Mouse (Mus musculus): Measurements from ENCODE around the gene Nck2. TPM values are rescaled to one million over a fixed set of nuclear protein-coding genes. Genes with fewer than 3 reads are reported as not detected.
A peak's percentile ranks its signal among the peaks of the same experiment; 100 is the strongest.

Nck2 gene
- polyA plus RNA-seq, 1 experiment, result 106 TPM

DNA sequence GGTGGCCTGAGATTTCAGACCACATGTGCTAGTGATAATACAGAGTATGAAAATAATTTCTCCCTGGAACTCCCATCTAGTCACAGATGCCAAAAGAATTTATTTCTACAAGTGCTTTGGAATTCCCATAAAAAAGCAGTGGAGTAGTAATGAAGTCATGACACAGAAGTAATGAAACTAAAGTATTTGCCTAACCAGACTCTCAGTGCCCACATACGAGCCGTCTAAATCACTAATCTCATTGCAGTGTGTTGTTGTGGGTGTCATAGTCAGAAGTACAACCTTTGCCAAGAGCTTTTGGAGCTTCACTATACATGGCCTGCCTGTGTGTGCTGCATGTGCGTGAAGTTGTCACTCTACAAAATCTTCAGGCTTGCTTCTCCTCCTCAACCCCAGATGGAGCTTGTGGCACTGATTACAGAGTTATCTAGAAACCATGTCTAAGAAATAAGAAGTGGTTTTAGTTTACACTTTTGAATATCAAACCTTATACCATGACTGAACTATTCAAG, 130.5 kb downstream of the Nck2 start:
- DNase-seq, result no peak
- no peak for TF ChIP-seq CTCF (IDR thresholded peaks at IDR 0.05; ENCODE audit: borderline replicate concordance, control insufficient read depth, extremely low read depth, insufficient read depth, low read length, poor library complexity)
- Histone ChIP-seq H3K27ac (ENCODE audit: control insufficient read depth, insufficient read depth, low read length) (no peak overlapping the region), H3K4me3 (ENCODE audit: control insufficient read depth, insufficient read depth, low read length) (no peak overlapping the region), H3K36me3 (ENCODE audit: control insufficient read depth, insufficient read depth, low read length) (peaks cover 11% of the 10 kb centered on the region; the same call in 1 of the 2 replicates), H3K27me3 (ENCODE audit: control insufficient read depth, insufficient read depth, low read length) (no peaks in the 10 kb centered on the region), H3K4me1 (replicated peaks; ENCODE audit: control insufficient read depth, insufficient read depth, low read length) (no peaks in the 10 kb centered on the region)
- WGBS, result 95% methylated on average over 3 of the region's 3 CpGs

- Histone ChIP-seq H3K4me1 (replicated peaks; ENCODE audit: control insufficient read depth, insufficient read depth, low read length) (no peaks in the 10 kb centered on the region), H3K27ac (ENCODE audit: control insufficient read depth, insufficient read depth, low read length) (no peak overlapping the region), H3K4me3 (ENCODE audit: control insufficient read depth, insufficient read depth, low read length) (no peak overlapping the region), H3K27me3 (ENCODE audit: control insufficient read depth, insufficient read depth, low read length) (no peaks in the 10 kb centered on the region), H3K36me3 (ENCODE audit: control insufficient read depth, insufficient read depth, low read length) (no peaks in the 10 kb centered on the region)
- DNase-seq, result no peak
- no peak for TF ChIP-seq POLR2A (IDR thresholded peaks at IDR 0.05; ENCODE audit: control insufficient read depth, extremely low read depth, insufficient read depth, low read length, poor library complexity)
- no peak for TF ChIP-seq CTCF (IDR thresholded peaks at IDR 0.05; ENCODE audit: borderline replicate concordance, control insufficient read depth, extremely low read depth, insufficient read depth, low read length, poor library complexity)
- over 99% methylated on average over 3 of the region's 3 CpGs for WGBS
These were observed 133.0 kb downstream of the Nck2 start for GRCm38 (mm10) chr1:43577371-43577770.

GRCm38 (mm10) chr1:43583564-43583963, 139.2 kb downstream of the Nck2 start:
- TF ChIP-seq POLR2A (IDR thresholded peaks at IDR 0.05; ENCODE audit: control insufficient read depth, extremely low read depth, insufficient read depth, low read length, poor library complexity) (no peak), CTCF (IDR thresholded peaks at IDR 0.05; ENCODE audit: borderline replicate concordance, control insufficient read depth, extremely low read depth, insufficient read depth, low read length, poor library complexity) (no peak)

DNA sequence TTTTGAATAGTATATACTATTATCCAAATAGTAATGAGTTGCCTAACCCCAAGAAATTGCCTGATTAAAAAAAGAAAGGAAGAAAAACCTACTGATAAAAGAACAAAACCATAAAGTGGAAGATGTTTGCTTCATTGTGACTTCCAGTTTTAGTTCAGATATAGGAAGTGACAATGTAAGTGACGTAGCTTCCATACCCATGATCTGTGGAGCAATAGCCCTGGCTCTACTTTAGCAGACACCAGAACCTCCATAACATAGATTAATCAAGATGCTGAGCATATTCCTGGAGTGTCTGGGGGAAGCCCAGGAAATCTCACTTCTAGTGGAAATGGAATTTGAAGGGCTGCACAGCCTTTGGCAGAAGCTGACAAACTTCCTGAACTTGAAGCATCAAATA, 144.6 kb downstream of the Nck2 start:
- WGBS, result 90% methylated on average over 1 of the region's 1 CpGs
- H3K4me3 ChIP-seq (ENCODE audit: control insufficient read depth, insufficient read depth, low read length), result no peak overlapping the region
- no peak for DNase-seq
- H3K27me3 ChIP-seq (ENCODE audit: control insufficient read depth, insufficient read depth, low read length), result no peaks in the 10 kb centered on the region
- TF ChIP-seq CTCF (IDR thresholded peaks at IDR 0.05; ENCODE audit: borderline replicate concordance, control insufficient read depth, extremely low read depth, insufficient read depth, low read length, poor library complexity) (no peak), POLR2A (IDR thresholded peaks at IDR 0.05; ENCODE audit: control insufficient read depth, extremely low read depth, insufficient read depth, low read length, poor library complexity) (no peak)
- peaks cover 5% of the 10 kb centered on the region for H3K4me1 ChIP-seq (replicated peaks; ENCODE audit: control insufficient read depth, insufficient read depth, low read length)
- no peak overlapping the region for H3K27ac ChIP-seq (ENCODE audit: control insufficient read depth, insufficient read depth, low read length)
- H3K36me3 ChIP-seq (ENCODE audit: control insufficient read depth, insufficient read depth, low read length), result no peaks in the 10 kb centered on the region

More at GRCm38 (mm10) chr1:43583564-43583963, 139.2 kb downstream of the Nck2 start:
- no peak overlapping the region for H3K4me3 ChIP-seq (ENCODE audit: control insufficient read depth, insufficient read depth, low read length)
- no peak overlapping the region for H3K27ac ChIP-seq (ENCODE audit: control insufficient read depth, insufficient read depth, low read length)
- WGBS, result 100% methylated on average over 1 of the region's 1 CpGs
- no peaks in the 10 kb centered on the region for H3K27me3 ChIP-seq (ENCODE audit: control insufficient read depth, insufficient read depth, low read length)
- H3K36me3 ChIP-seq (ENCODE audit: control insufficient read depth, insufficient read depth, low read length), result no peaks in the 10 kb centered on the region
- H3K4me1 ChIP-seq (replicated peaks; ENCODE audit: control insufficient read depth, insufficient read depth, low read length), result no peaks in the 10 kb centered on the region
- DNase-seq, result no peak

GRCm38 (mm10) chr1:43589910-43590309, 145.5 kb downstream of the Nck2 start:
- Histone ChIP-seq H3K4me3 (ENCODE audit: control insufficient read depth, insufficient read depth, low read length) (no peak overlapping the region), H3K36me3 (ENCODE audit: control insufficient read depth, insufficient read depth, low read length) (no peaks in the 10 kb centered on the region), H3K27me3 (ENCODE audit: control insufficient read depth, insufficient read depth, low read length) (no peaks in the 10 kb centered on the region), H3K27ac (ENCODE audit: control insufficient read depth, insufficient read depth, low read length) (no peak overlapping the region), H3K4me1 (replicated peaks; ENCODE audit: control insufficient read depth, insufficient read depth, low read length) (peaks cover 10% of the 10 kb centered on the region)
- DNase-seq, result no peak
- no peak for TF ChIP-seq POLR2A (IDR thresholded peaks at IDR 0.05; ENCODE audit: control insufficient read depth, extremely low read depth, insufficient read depth, low read length, poor library complexity)
- no peak for TF ChIP-seq CTCF (IDR thresholded peaks at IDR 0.05; ENCODE audit: borderline replicate concordance, control insufficient read depth, extremely low read depth, insufficient read depth, low read length, poor library complexity)
- 92% methylated on average over 2 of the region's 2 CpGs for WGBS

DNA sequence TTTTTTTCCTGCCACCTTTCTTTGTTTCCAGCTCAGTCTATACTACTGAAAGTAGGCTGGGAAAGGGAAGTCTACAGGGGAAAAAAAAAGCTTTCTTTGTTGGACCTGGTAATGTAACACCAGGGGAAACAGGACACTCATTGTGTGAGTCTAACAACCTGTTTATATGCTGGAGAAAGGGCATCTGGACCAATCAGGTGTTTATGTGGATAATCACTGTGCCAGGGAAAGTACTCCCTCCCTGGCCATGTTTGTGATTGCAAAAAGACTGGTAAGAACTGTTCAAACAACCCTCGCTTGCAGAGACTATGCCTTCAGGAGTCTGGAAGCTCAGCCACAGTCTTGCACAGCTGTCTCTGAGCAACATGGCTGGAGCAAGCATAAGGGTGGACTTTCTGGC, 146.3 kb downstream of the Nck2 start:
- no peak overlapping the region for H3K27ac ChIP-seq (ENCODE audit: control insufficient read depth, insufficient read depth, low read length)
- DNase-seq, result peak; percentile 51
- no peak overlapping the region for H3K4me3 ChIP-seq (ENCODE audit: control insufficient read depth, insufficient read depth, low read length)
- H3K27me3 ChIP-seq (ENCODE audit: control insufficient read depth, insufficient read depth, low read length), result no peaks in the 10 kb centered on the region
- WGBS, result 91% methylated on average over 1 of the region's 1 CpGs
- TF ChIP-seq POLR2A (IDR thresholded peaks at IDR 0.05; ENCODE audit: control insufficient read depth, extremely low read depth, insufficient read depth, low read length, poor library complexity) (no peak), CTCF (IDR thresholded peaks at IDR 0.05; ENCODE audit: borderline replicate concordance, control insufficient read depth, extremely low read depth, insufficient read depth, low read length, poor library complexity) (no peak)
- H3K36me3 ChIP-seq (ENCODE audit: control insufficient read depth, insufficient read depth, low read length), result no peaks in the 10 kb centered on the region
- peaks cover 15% of the 10 kb centered on the region for H3K4me1 ChIP-seq (replicated peaks; ENCODE audit: control insufficient read depth, insufficient read depth, low read length)

DNA sequence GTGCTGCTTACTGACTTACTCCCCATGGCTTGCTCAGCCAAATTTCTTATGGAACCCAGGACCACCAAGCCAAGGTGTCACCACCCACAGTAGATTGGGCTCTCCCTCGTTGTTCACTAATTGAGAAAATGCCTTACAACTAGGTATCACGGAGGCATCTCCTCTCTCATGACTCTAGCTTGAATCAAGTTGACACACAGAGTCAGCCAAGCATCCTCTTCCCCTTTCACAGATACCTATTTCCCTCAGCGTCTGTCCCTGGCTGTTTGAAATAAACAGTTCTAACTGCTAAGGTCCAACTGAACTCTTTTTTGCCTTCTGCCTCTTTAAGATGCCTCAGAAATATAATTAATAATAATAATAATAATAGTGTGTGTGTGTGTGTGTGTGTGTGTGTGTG, 148.7 kb downstream of the Nck2 start:
- Histone ChIP-seq H3K4me1 (replicated peaks; ENCODE audit: control insufficient read depth, insufficient read depth, low read length) (peaks cover 17% of the 10 kb centered on the region), H3K27me3 (ENCODE audit: control insufficient read depth, insufficient read depth, low read length) (no peaks in the 10 kb centered on the region), H3K4me3 (ENCODE audit: control insufficient read depth, insufficient read depth, low read length) (no peak overlapping the region), H3K27ac (ENCODE audit: control insufficient read depth, insufficient read depth, low read length) (peak overlapping the region; percentile 31; the same call in 1 of the 2 replicates), H3K36me3 (ENCODE audit: control insufficient read depth, insufficient read depth, low read length) (no peaks in the 10 kb centered on the region)
- 77% methylated on average over 3 of the region's 3 CpGs for WGBS
- DNase-seq, result no peak
- TF ChIP-seq CTCF (IDR thresholded peaks at IDR 0.05; ENCODE audit: borderline replicate concordance, control insufficient read depth, extremely low read depth, insufficient read depth, low read length, poor library complexity), result no peak
- no peak for TF ChIP-seq POLR2A (IDR thresholded peaks at IDR 0.05; ENCODE audit: control insufficient read depth, extremely low read depth, insufficient read depth, low read length, poor library complexity)
